Mouse (Mus musculus) lung, postnatal 10 days (tissue): ENCODE measurements at regions not wholly inside any gene's neighbourhood (a gene's known extent, or its start where the extent isn't known, plus 50 kb on each side); places are given as distances from the start of the nearest gene placed in this dataset.

ENCODE experiments used
- DNase-seq: peaks from one replicate; pipeline ENCODE4 v3.0.0; 2021

DNA sequence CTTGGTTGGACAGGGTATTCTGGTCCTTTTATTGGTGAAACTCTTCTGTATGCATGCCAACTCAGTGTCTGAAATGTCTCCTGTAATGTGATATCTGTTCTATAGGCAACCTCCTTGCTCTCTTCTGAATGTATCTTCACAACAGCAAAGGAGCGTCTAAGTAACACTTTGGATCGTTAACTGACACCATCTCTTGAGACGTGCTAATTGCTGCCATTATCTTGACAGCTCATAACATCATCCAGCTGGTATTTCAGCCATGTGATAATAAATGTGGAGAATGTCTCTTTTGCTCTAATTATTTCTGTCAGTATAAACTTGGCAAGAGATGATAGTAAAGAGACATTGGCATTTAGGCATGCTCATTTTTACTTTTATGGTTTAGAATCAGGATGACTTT is 68.8 kb upstream of the Col8a1 start:
- no peak for DNase-seq

GRCm38 (mm10) chr16:57845416-57845815 is 90.9 kb upstream of the Col8a1 start:
- DNase-seq, result peak; percentile 9

- DNase-seq, result no peak
Measured at GRCm38 (mm10) chr16:57846386-57846785, 91.8 kb upstream of the Col8a1 start.

DNA sequence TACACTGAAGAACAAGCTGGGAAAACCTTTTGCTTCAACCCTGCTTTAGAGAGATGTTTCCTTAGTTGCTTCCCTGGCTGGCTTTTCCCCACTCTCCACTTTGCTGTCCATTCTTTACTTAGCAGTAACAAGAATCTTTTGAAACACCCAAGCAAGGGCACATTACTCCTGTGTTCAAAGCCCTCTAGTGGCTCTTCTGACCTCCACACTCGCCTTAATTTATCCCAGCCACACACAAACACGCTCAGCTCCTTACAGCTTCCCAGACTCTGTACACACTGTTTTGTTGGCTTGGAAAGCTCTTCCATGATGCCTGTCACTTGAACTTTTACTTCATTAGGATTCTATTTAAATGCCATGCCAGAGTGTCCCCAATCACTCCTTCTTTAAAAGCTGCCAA is 97.3 kb upstream of the Col8a1 start:
- DNase-seq, result no peak

DNA sequence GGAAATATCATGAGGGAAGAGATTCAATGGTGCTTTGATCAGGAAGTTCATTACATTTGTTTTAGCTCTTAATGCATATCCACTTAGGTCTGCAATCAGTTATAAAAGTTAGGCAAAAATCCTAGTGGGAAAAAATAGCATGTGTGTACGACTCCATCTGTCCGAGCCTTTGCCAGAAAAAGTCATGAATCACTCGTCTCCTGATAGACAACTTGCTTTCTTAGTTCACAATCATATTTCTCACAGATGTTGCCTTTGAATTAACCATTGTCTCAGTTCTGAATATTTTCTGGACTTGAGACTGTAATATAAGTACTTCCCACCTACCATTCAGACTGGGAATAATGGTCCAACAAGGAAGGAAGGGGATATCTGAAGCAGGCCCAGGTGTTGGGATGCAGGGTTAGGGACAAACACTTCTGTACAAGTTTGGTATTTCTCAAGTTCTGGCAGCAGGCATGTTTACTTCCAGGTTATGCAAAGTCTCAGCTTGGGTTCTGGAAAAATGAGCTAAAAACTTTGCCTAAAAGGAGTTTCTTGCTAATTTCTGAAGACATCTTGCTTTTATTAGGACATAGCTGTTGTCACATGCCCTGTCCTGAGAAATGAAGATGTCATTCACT is 98.4 kb upstream of the Col8a1 start:
- DNase-seq, result no peak

DNA sequence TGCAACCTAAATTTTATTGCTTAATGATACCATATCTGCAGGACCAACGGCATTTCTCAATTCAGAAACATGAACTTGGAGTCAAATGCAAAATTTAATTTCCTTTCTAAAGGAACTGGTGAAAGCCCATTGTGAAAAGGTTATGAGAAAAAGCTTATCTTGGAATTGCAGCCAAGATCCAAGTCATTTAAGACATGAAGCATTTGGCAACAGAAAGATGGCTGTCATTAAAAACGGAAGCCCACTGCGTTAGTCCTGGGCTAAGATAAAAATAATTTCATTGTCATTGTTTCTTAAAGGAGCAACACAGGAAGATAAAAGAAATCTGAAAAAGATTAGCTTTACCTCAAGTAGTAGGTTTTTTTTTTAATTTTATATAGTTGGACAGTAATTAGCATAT is 99.2 kb upstream of the Col8a1 start:
- DNase-seq, result no peak

GRCm38 (mm10) chr16:57857071-57857470 is 102.5 kb upstream of the Col8a1 start:
- DNase-seq, result no peak

DNA sequence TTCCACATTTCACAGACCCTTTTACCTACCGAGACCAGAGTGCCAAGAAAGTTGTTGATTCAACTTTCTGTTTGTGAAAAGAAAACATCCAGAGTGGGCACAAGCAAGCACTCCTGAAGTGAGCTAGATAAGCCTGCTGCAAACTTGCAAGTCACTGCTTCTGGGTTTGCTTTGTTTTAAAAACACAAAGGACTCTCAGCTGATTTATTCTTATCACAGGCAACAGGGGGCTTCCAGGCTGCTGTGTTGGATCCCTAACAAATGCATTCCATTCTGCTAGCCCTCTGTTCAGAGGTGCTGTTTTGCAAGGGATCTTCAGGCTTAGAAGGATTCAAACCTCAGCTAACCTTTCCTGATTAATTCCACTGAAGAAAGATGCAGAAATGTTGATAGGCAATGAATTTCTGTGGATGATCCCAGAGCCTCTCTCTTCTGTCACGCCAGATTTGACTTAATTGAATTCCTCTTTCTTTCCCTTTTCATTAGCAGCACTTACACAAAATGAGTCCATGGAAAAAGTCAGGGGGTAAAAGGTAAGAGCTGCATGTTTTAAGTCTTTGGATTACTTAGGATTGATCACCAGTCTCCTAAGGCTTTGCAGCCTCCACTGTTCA is 103.7 kb upstream of the Col8a1 start:
- DNase-seq, result no peak

GRCm38 (mm10) chr16:57858765-57859201 is 104.2 kb upstream of the Col8a1 start:
- DNase-seq, result no peak

DNA sequence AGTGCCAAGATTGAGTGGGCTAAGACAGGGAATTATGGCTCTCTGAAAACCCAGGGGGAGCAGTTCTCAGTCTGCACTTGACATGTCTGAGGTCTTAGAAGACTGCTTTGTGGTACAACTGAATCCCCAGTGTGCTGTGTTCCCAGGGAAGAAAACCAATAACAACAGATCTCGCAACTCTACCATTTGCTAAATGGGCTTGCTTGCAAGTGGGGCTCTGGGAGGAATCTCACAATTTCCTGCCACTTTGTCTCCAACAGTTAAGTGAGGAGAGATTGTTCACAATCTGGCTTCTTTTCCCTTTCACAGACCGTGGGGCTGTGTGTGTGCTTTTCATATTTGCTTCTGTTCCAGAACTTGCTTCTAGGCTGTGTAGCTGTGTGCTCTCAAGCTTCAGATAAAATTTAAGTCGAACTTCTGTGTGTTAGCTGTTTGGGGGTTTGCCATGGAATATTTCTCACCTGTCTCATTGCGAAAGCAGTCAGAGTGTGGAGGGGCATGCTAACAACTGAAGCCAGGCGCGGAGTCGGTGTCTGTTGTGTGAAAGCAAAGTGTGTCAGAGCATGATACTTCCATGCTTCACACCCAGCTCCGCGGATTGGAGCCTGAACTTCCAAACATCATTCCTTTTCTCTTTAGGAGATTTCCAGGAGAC is 108.8 kb upstream of the Col8a1 start:
- no peak for DNase-seq

- DNase-seq, result no peak
Measured at GRCm38 (mm10) chr16:57876857-57877256, 122.3 kb upstream of the Col8a1 start.

- DNase-seq, result no peak
Measured at GRCm38 (mm10) chr16:57881575-57882094, 127.1 kb upstream of the Col8a1 start.

GRCm38 (mm10) chr16:57888138-57888537 is 133.6 kb upstream of the Col8a1 start:
- no peak for DNase-seq

DNA sequence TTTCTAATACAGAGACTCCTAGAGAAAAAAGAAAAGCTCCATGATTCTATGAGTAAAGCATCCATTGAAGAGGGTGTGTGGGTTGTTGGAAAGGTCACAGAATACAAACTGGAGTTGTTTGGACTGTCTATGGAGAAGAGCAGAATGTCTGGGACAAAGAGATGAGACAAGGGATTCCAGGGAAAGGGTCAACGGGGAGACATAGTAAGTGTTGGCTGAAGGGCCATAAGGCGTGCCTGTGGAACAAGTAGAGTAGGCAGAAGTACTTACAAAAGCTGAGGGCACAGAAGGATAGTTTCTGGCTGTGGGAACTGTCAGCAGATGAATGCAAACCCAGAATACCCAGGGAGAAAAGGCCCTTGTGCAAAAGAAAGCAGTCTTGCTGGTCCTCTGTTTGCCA is 134.0 kb upstream of the Col8a1 start:
- DNase-seq, result no peak

GRCm38 (mm10) chr16:57890135-57890534 is 135.6 kb upstream of the Col8a1 start:
- DNase-seq, result no peak

DNA sequence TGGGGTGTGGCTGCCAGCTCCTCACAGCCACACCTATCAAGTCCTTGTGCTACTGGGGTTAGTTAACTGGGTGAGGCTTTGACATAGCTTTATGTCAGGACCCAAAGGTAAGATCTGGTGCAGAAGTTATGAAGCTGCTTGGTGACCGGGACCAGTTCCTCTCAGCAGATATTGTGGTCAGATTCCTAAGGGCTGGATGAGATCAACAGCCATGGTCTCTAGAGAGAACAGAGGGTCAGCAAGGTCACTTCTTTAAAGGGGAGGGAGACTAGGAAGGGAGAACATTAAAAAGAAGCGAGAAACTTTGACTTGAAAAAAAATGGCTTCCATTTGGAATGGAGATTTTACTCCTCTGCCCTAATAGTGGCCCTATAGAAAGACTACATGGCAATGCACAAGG is 138.6 kb upstream of the Col8a1 start:
- DNase-seq, result peak; percentile 11

- no peak for DNase-seq
Measured at GRCm38 (mm10) chr16:57893698-57894352, 139.3 kb upstream of the Col8a1 start.

DNA sequence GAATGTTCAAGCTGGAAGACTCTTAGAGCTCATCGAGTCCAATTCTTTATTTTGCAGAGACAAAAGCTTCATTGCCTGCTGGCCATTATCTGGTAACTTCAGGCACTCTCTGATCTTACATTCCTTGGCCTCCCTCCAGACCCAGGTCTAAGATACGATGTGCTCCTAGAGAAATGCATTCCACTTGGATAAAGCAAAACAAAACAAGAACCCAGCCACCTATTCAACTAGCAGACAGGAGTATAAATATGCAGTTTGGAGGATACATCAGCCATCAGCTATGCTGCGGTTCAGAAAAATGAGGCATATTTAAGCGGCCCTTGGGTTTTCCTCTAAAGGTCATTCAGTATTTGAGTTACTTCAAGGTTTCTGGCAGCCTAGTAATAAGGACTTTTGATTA is 146.5 kb upstream of the Col8a1 start:
- no peak for DNase-seq

- no peak for DNase-seq
Measured at GRCm38 (mm10) chr16:57902498-57902897, 148.0 kb upstream of the Col8a1 start.

DNA sequence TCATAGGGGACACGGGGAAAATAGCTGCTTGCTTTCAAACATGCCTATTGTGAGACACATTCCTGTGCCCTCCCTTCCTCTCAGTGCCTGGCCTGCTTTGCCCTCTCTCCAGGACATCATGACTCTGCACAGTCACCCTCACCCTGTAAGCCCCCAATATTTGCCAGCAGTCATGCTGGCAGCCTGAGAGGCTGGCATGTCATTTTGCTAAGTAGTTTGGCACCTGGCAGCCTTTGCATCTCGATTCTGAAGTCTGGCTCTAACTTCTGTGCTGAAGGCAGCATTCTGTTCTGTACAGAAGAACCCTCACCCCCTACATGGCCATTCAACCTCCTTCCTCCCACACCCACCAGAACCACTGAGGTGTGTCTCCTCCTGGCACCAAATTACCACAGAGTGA is 157.5 kb upstream of the Col8a1 start:
- DNase-seq, result no peak

- DNase-seq, result no peak
Measured at GRCm38 (mm10) chr16:57914506-57914905, 160.0 kb upstream of the Col8a1 start.

GRCm38 (mm10) chr16:57915451-57915850 is 160.9 kb upstream of the Col8a1 start:
- DNase-seq, result no peak

DNA sequence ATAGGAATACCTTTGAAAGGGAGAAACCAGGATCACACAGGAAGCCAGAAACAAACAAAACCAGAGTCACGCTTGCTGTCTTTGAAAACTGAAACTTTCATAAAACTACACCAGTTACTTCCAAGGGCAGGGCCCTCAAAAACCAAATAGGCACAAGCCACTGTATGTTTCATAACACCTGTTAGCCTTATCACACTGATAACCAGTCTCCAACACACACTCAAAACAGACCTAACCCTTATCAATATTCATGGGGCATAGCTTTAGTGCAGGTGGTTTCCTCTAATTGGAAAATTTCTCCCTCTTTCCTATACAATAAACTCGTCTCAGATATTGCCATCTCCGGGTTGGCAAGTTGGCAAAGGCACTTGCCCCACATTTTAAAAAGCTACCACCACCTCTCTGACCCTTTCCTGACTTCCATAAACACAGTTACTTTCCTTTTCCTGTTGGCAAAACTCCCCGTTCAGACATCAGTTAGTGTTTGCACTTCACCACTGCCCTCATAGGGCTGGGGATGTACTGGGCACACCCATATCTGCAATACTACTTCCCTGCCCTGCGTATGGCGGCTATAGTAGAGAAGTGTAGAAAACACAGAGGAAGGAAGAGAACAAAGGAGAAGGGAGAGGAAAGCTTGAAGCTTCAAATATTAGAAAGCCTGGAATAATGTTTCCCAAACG is 169.1 kb upstream of the Col8a1 start:
- DNase-seq, result no peak
